Mouse (Mus musculus): Measurements from ENCODE around the gene Erg.

Gene Erg

DNA sequence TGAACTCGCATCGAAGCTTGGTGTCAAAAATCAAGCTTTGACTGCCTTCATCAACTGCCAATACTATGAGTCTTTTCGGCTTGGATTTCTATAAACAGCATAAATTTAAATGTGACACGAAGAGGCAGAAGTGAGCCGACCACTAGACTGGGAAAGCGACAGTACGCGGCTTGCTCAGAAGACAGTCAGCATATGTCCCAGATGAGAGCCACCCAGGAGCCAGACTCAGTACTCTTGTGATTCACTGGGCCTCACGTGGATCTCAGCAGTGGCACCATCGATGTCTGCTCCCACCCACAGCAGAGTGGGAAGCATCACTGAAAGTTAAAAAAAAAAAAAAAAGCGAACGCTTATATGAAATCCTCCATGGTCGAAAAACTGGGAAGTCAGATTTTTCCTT, 105.2 kb downstream of the Erg start:
- DNase-seq (ENCODE audit: low spot score) = no peak

DNA sequence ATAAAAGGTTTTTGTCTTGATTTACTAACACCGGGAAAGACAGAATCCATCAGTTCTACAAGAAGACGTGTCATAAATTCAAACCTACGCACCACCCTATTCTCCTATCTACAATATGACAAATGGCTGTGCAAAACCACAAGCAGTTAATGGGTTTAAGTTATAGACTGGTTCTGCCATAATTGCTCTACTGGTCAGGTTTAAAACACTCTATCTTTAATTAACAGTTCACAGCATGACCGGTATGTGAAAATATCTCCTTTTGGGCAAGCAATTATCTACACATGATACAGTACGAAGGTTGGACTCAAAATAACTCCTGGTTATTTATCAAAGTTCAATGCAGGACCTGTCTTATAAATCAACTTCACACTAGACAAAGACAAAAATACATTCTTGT, 107.8 kb downstream of the Erg start:
- DNase-seq (ENCODE audit: low spot score) = no peak

DNA sequence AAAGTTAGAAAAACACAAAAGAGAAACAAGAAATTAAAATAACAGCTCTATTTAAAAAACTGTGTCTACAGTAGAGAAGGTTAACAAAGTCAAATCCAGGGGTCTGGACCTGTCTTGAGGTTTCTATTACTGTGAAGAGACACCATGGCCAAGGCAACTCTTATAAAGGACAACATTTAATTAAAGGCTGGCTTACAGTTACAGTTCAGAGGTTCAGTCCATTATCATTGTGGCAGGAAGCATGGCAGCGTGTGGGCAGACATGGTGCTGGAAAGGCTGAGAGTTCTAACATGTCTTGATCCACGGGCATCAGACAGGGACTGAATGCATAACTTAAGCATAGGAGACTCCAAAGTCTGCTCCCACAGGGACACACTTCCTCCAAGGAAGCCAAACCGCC, 111.4 kb downstream of the Erg start:
- no peak for DNase-seq (ENCODE audit: low spot score)

DNA sequence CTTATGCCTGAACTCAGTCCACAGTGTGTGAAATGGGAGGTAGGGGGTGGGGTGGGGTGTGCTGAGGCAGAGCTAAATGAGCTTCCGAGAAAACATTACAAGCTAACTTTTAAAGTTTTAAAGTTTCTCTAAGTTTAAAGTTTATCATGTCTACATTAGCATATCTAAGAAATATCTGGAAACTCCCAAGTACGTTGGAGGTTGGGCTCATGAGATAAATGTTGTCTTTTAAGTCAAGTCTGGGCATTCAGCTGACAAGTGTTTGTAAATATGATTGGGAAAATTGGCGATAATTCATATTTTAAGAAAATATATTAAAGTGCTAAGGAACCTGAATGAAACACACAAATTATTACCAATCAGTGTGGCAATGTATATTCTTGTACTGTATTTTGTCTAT, 112.4 kb downstream of the Erg start:
- no peak for DNase-seq (ENCODE audit: low spot score)

DNA sequence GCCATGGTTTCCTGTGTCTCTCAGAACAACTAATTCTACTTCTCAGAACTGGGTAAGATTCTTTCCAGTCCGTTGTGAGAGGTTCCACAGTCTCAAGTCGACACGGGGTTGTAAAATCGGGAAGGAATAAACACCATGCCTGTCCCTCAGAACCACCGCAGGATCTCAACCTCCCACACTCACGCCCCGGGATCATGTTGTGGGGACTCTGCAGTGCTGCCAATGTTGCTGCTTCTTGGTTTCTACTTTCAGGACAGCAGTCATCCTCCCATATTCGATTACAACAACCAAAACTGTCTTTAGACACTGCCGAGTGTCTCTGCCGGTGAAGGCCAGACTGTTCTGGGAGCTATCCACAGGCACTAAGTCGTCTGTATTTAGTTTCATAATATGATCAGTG, 113.6 kb downstream of the Erg start:
- no peak for DNase-seq (ENCODE audit: low spot score)

DNA sequence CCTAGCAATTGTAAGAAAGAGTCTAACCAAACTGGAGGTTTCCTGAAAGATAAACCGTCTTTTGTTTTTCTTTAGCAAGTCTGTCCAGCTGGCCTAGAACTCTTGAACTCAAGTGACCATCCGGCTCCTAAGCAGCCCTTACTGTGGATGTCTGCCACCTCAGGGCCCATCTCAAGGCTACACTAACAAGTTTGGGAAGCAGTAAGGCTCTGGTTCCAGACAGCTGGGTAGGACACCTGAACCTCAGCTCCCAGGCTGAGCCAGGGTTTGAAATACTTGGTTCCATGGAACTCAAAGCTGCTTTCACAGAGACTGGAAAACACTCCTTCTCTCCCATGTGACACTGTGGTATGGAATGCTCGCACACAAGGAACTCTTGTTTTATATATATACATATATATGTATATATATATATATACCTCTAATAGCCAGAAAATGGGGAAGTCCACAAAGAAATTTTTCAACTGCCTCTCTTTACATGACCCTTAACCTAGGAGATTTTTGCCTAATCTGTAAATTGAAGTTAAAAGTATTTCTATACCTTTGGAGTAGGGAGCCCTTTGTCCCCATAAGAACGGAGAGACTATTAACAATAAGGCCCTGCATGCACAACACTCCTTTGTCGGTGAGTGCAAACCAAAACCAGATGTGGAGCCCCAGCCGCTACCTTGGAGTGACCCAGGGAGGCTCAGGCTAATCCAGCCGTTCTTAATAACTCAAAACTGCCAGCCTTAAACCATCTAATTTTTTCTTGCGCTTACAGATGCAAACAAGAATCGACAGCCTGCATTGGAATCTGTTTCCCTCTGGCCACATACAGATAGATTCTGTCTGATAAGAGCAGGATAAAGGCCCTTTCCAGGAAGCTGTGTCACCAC, 116.9 kb downstream of the Erg start:
- DNase-seq (ENCODE audit: low spot score) = no peak

DNA sequence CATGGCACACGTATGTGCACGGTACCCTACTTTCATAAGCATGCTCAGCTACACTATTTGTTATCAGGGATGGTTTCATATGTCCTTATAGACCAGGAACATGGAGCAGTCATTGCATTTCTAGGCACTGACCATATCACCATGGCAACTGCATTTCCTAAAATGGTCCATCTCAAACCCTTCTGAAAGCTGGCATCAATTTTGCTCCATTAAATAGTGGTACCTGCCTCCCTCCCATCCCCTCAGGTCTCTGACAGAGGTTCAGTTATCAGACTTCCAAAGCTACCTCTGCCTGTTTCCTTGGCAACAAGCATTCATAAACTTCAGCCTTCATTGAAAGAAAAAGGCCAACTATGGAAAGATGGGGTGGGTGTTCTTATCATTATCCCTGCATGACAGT, 118.5 kb downstream of the Erg start:
- no peak for DNase-seq (ENCODE audit: low spot score)

DNA sequence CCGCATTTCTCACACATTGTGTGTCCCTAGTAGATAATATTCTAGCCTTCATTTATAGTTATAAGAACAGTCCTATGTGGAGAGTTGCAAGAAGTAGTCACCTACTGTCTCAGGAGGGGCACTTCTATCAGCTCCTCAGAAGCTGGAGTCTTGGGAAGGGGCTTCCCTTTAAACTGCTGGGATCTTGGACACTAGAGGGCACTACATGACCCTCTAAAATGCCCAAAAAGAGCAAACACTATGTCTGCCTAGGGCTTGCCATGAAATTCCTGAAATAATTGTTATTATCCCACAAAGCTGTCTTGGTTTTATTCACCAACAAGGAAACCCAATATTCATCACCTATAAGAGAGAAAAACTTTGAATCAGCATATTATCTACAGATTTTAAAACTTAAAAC, 119.8 kb downstream of the Erg start:
- no peak for DNase-seq (ENCODE audit: low spot score)

DNA sequence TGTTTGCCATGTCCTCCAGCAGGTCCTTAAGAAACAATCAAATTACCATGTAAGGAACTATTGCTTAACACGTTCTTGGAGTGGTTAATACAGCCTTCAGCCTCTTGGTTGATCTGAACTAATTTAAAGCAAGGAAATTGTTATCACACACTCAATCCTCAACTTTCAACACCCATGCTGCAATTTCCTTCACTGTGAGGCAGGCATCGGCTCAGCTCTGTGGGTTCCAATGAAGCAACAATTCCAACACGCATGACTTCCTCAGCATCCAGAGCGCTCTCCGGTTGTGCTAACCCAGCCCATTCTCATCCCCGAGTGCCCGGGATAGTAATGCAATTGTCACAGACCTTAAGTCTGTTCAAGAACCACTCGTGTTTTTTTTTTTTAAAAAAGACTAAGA, 121.8 kb downstream of the Erg start:
- no peak for DNase-seq (ENCODE audit: low spot score)

DNA sequence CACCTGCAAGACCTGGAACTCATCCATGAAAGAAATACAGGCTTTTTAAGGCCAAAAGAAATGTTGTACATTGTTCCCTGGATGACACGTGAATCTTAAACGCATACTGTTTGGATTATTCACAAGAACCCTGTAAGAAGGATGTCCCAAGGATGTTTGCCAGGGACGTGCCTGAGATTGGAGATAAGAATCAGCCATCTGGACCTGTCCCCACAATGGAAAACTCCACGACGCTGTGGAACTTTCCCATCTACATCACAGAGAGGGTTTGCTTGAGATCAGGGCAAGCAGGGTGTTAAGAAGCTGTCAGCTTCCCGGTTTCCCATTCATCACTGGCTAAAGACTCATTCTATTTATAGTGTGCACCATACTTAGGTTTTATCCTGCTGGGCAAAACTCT, 122.6 kb downstream of the Erg start:
- no peak for DNase-seq (ENCODE audit: low spot score)

DNA sequence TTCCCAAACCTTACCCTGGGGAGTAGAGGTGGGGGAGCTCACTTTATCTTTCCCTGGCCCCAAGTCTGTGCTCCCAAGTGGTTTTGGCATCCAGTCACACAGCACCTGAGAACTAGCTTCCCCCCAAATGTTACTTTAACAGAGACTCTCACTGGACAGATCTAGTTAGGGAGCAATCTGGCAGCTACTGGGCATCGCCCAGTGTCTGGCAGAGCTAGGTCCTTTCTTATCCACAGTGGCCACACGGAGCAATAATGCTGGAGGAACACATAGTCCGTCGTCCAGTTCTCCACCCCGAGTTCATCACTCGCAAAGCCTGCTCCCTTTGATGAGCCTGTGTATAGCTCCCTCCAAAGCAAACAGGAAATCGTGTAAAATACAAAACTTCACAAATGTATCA, 124.5 kb downstream of the Erg start:
- DNase-seq (ENCODE audit: low spot score) = no peak

DNA sequence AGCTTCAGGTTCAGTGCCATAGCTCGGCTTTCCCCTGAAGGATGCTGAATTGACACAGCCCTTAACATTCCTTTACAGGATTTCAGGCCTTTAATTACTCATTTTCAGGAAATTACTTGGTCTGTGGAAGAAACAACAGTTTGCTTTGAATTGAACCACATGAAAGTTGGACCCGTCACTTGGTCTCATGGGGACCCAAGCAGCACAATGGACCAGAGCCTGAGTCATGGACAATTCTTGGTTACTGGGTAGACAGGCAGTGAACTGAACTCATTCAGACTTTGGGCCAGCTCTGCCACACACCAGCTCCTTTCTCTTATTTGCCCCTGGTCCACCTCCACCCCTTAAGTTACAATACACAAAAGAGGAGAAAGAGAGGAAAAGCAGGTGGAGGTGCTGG, 126.1 kb downstream of the Erg start:
- DNase-seq (ENCODE audit: low spot score) = no peak

DNA sequence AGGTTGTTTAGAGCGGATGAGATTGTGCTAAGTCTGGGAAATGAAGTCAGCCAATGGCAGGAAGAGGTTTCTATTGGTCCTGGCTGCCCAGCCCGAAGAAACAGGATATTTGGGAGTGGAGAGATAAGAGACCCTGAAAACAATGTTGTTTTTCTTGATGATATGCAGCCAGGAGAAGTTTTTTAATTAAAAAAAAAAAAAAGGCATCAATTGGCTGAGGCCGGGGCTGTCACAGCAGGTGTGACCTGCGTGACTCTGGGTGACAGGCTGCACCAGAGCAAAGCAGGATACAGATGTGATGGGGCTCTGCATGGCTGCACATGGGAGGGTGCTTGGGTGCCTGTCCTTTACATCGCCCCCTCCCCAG, 127.1 kb downstream of the Erg start:
- no peak for DNase-seq (ENCODE audit: low spot score)

DNA sequence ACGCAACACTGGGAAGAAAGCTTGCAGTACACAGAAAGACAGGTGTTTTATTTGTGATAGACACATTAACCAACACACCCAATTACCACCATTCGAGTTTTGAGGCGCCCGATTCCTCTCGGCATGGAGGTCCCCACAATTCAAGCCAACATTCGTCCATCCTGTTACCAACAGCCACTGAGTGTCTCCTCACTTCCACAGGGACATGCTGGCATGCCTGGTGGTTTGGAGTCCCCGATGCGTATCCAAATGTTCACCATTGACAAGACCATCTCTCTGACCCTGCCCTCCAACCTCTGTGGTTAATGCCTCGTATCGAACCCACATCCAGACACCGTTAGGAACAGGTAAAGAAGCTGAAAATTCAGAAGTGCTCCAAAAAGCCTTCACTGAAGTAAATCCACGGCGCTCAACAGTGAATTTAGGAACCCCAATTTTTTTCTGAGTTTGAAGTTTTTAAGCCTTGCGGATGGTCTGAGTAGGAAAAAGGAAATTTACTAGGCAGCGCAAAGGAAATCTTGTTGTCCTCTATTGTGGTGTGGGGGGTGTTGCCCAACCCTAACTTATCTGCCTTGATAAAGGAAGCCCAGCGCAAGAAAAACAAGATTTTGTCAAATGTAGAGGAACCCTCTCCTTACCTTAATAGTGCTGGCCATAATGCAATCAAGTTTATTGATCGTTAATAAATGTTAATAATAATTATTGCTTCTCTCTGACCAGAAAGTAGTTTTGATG, 127.6 kb downstream of the Erg start:
- DNase-seq (ENCODE audit: low spot score) = no peak

DNA sequence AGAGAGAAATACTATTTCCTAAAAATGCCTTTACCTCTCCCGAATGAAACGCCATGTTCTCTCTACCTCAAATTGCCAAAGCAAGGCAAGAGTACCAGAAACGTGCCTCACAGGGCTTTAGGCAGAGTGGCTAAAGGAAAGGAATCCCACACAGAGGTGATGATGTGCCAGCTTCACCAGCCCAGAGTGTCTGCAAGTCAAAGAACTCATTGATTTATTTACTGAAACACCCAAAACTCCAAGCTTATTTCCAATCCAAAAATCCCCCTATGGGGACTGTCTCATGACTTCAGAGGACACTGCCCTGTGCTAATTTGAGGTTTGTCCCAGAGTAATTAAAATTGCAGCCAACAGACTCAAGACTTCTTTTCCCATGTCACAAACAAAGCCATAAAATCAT, 129.4 kb downstream of the Erg start:
- no peak for DNase-seq (ENCODE audit: low spot score)

DNA sequence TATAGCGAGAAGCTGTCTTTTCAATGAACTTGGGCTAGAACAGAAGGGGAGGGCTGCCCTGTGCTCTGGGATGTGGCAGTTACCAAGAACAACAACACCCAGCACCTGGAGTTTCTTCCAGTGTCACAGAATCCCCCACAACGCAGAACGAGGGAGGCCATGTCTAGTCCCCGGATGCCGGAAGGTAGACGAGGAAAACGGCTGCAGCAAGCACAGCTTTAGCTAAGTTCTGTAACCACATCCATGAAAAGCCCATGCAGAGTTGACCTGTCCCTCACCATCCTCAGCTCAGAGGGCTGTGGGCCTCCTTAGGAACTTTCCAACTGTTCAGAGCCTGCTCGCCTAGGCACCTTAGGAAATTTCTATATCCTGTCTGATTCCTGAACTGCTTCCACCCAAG, 130.5 kb downstream of the Erg start:
- DNase-seq (ENCODE audit: low spot score) = no peak

DNA sequence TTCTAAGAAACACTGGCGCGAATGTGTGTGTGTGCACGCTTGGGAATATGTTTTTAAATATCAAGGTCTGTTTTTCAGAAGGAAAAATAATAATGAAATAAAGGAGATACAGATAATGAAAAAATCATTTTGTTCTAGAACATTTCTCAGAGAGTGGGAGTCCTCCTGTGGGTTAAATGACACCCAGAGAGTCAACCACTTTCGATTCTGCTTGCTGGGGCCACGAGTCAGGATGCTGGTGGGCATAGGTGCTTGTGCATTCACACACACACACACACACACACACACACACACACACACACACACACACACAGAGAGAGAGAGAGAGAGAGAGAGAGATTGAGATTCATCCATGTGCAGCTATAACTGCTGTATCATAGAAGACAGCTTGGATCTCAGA, 130.9 kb downstream of the Erg start:
- no peak for DNase-seq (ENCODE audit: low spot score)

DNA sequence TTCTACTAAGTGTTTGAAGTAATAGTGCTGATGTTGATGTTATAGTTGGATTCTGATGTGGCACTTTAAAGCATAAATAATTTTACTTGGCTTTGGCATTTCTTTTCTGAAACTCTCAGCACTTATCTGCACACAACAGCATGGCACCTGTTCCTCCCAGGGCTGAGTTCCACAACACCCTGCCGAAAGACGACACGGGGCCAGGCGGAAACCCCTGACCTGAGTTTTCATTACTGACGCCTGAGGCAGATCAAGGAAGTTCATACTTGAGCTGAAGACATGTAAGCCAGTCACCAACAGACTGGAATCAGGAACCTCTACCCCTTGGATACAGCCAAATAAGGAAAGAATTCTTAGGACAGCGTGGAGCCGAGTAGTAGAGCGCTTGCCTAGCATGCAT, 134.0 kb downstream of the Erg start:
- no peak for DNase-seq (ENCODE audit: low spot score)

DNA sequence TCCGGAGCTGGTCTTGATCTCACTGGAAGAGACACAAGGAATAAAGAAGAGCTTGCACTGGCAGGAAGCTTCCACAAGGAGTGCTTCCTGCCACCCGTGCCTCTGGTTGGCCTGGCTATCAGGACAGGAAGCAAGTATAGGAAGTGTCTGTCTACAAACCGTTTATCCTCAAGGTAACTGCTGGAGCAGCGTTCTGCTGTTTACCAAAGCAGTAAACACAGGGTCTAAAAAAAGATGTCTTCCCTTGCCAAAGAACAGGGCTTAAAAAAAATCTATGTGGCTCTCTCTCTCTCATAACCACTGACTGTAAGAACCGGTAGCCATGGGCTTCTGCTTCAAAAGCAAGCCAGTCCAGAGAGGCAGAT, 137.1 kb downstream of the Erg start:
- DNase-seq (ENCODE audit: low spot score) = no peak

DNA sequence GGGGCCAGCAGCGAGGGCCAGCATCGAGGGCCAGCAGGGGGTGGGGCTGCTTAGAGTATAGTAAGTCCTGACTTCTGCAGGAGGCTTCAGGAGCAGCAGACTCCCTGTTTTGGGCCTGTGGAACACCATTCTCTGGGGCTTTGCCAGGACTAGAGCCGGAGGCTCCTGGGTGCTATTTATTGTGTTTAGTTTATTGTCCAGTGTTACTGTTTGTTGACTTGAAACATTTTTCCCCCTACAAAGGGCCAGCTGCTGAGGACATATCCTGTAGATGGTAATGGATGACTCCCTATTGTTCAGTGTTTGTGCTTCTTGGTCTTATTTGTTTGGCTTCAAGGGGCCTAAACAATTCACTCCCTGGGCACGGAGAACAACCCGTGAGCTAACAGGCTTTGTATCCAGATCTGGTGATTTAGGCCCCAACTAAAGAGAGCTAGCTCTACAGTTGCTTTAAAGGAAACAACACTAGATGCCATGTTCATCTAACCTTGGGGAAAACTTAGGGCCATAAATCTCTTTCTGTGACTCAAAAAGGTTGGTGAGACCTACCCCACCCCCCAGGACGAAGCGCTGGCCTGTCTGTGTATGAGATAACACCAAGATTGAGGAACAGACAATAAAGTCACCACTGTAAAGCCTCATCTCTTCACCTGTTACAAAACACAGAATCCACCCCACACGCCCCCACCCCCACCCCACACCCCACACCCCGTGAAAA, 137.6 kb downstream of the Erg start:
- no peak for DNase-seq (ENCODE audit: low spot score)

DNA sequence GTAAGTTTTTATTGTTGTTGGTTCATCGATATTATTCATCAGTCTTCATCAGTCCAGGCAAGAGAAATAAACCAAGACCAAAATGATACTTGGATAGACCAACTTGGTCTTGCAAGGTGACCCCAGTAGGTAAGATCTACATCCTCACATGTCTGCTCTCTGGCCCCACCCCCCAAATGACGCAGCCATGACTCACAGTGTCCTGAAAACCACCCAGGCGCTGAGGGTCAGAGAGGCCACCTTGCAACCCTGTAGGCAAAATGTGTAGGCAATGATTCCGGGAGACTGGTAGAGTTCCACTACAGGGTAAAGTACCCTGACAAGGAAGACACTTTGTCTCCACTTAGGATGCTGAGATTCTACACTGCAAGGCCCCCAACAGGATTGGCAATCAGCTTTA, 138.5 kb downstream of the Erg start:
- no peak for DNase-seq (ENCODE audit: low spot score)

DNA sequence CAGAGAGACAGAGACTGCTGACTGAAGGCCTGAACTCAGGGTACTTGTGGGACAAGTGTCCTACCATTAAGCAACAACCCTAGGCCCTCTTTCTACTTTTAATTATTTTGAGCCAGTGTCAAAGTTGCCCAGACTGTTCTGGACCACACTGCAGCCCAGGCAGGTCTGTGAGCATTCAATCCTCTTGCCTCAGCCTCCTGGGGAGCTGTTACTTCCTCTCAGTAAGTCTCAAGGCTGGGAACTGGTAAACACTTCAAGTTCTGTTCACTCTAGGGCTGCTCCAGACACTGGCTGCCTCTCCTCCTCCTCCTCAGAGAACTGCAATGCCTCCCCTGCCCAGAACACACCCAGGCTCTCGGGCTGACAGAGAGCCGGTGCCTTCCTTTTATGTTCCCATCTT, 140.0 kb downstream of the Erg start:
- DNase-seq (ENCODE audit: low spot score) = no peak

DNA sequence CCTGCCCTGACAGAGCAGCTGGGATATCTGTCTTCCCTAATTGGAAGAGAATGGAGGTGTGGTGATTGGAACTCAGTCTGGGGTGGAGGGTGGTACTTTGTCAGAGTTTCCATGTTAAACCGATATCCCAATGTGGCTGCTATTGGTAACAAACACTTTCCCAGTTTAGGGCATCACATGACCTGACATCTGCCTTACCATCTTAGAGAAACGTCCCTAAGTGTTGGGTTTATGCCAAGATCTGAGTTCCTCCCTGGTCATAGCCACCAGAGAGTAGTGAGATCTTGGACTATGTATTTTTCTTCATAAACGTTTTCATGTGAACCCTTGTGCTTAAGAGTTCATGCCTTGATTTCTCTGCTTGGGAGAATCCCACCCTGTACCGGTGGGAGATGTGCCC, 144.4 kb downstream of the Erg start:
- DNase-seq (ENCODE audit: low spot score) = no peak

All from urinary bladder, postnatal 10 days (tissue).